In the genomic region with DNA sequence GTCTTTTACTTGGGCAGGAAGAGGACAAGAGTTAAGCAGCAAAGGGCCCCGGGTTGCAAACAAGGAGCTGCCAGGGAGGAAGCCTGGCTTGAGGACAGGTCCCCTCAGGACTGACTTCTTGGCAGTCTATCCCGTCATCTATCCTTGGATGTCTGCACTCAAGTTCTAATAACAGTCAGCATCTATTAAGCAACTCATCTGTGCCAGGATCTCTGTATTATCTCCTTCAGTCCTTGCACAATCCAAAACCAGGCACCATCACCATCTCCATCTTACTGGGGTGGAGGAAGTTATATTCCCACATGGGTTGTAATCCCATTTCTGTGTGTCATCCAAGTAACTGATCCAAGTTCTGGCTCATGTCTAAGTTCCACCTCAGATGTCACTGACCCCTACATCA, we compare ENCODE assay signal across 21 mouse cellular contexts.
"Had no signal": no experiment of that assay in that cellular context is flagged by ENCODE, and none has a peak within 500 bp of the region (broad histone marks: within the 10 kb centered on the region; RNA-seq: fewer than 3 reads in every experiment).

No protein-coding gene starts in this region.

- H3K4me3 ChIP-seq: heart, embryonic 13.5 days; heart, embryonic 15.5 days; hindbrain, embryonic 13.5 days; hindbrain, embryonic 15.5 days; kidney, embryonic 15.5 days; limb, embryonic 13.5 days; limb, embryonic 15.5 days; liver, embryonic 12.5 days had no signal

- DNase-seq: heart, postnatal 14 days; heart, postnatal 36 days; kidney, adult 11 months; kidney, adult 2 months; kidney, adult 9 months; kidney, postnatal 14 days; kidney, postnatal 36 days; layer of hippocampus, adult 9-11 months; layer of hippocampus, postnatal 36 days; left cerebral cortex, postnatal 4 days had no signal

- H3K27ac ChIP-seq: heart, embryonic 13.5 days; heart, embryonic 15.5 days; hindbrain, embryonic 13.5 days; hindbrain, embryonic 15.5 days; hindbrain, postnatal 0 days; kidney, embryonic 15.5 days; kidney, postnatal 0 days; limb, embryonic 13.5 days; limb, embryonic 15.5 days; liver, embryonic 12.5 days; liver, embryonic 14.5 days had no signal

- H3K4me1 ChIP-seq: heart, embryonic 13.5 days; heart, embryonic 15.5 days; hindbrain, embryonic 13.5 days; hindbrain, embryonic 15.5 days; limb, embryonic 15.5 days; liver, embryonic 12.5 days had no signal

- H3K36me3 ChIP-seq: heart, embryonic 13.5 days; heart, embryonic 15.5 days; hindbrain, embryonic 13.5 days; hindbrain, embryonic 15.5 days; kidney, embryonic 15.5 days; limb, embryonic 13.5 days; limb, embryonic 15.5 days; liver, embryonic 12.5 days had no signal

- H3K27me3 ChIP-seq: heart, embryonic 13.5 days; heart, embryonic 15.5 days; hindbrain, embryonic 13.5 days; hindbrain, embryonic 15.5 days; kidney, embryonic 15.5 days; limb, embryonic 13.5 days; limb, embryonic 15.5 days had no signal

- H3K9ac ChIP-seq: heart, embryonic 13.5 days; heart, embryonic 15.5 days; hindbrain, embryonic 13.5 days; hindbrain, embryonic 15.5 days; kidney, embryonic 15.5 days; limb, embryonic 13.5 days; limb, embryonic 15.5 days; liver, embryonic 12.5 days; liver, embryonic 14.5 days had no signal
